Mouse (Mus musculus): ENCODE measurements around the gene Gm10638. TPM values are rescaled to one million over a fixed set of nuclear protein-coding genes. Genes with fewer than 3 reads are reported as not detected.

The Gm10638 gene
- polyA plus RNA-seq, 1 experiment from 2014 or later, result 6.9 TPM

GRCm38 (mm10) chr8:86744313-86745220, 932 bp upstream of the Gm10638 start:
- 6% methylated on average over 18 of the region's 18 CpGs for WGBS
- ATAC-seq (ENCODE audit: low FRiP score, low TSS enrichment) (no peak), DNase-seq (ENCODE audit: low spot score) (no peak)

GRCm38 (mm10) chr8:86745935-86746441, 489 bp downstream of the Gm10638 start:
- no peaks in the 10 kb centered on the region for H3K9me3 ChIP-seq (ENCODE audit: control insufficient read depth, low read length)
- peak overlapping the region; percentile 99 for H3K27ac ChIP-seq (replicated peaks)
- under 1% methylated on average over 41 of the region's 70 CpGs for WGBS

More at GRCm38 (mm10) chr8:86744313-86745220, 932 bp upstream of the Gm10638 start:
- H3K27ac ChIP-seq (replicated peaks), result peak overlapping the region; percentile 99
- peak overlapping the region; percentile 91 for H3K4me3 ChIP-seq (ENCODE audit: low read depth, low read length)
- no peak for TF ChIP-seq CTCF (IDR thresholded peaks at IDR 0.05; ENCODE audit: low read depth)
- TF ChIP-seq EP300 (optimal IDR thresholded peaks at IDR 0.05), result no peak
- no peaks in the 10 kb centered on the region; the same call in 1 of the 2 replicates for H3K4me1 ChIP-seq (replicated peaks; ENCODE audit: control insufficient read depth, insufficient read depth)
- H3K36me3 ChIP-seq (ENCODE audit: control insufficient read depth, insufficient read depth, low read length), result no peaks in the 10 kb centered on the region
- H3K4me2 ChIP-seq (replicated peaks; ENCODE audit: low read depth), result peak overlapping the region; percentile 69
- no peaks in the 10 kb centered on the region for H3K27me3 ChIP-seq (ENCODE audit: control insufficient read depth, insufficient read depth, low read length)
- peak overlapping the region; percentile 98 for H3K9ac ChIP-seq (ENCODE audit: low read length)
- no peaks in the 10 kb centered on the region for H3K9me3 ChIP-seq (ENCODE audit: control insufficient read depth, low read length)

DNA sequence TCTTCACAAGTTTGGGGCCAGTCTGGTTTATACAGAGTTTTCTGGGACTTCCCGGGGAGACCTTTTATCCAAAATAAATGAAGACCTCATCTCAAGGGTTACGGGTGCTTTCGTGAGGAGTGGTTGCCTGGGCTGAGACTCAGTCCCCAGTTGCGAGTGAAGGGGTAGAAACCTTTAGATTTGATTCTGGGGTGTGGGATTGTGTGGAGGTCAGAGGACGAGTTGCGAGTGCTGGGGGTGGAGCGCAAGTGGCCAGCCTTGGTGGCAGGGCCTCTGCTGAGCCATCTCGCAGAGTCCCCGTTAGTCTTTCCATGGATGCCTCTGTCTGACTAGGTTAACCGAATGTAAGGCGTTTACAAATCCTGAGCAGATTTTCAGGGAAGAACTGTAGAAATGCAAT, 1.0 kb downstream of the Gm10638 start:
- no peaks in the 10 kb centered on the region for H3K9me3 ChIP-seq (ENCODE audit: control insufficient read depth, low read length)
- no peaks in the 10 kb centered on the region for H3K36me3 ChIP-seq (ENCODE audit: control insufficient read depth, insufficient read depth, low read length)
- H3K4me3 ChIP-seq (ENCODE audit: low read depth, low read length), result peak overlapping the region; percentile 91
- H3K9ac ChIP-seq (ENCODE audit: low read length), result peak overlapping the region; percentile 98
- H3K4me1 ChIP-seq (replicated peaks; ENCODE audit: control insufficient read depth, insufficient read depth), result no peaks in the 10 kb centered on the region; the same call in 1 of the 2 replicates
- TF ChIP-seq EP300 (optimal IDR thresholded peaks at IDR 0.05) (no peak), CTCF (IDR thresholded peaks at IDR 0.05; ENCODE audit: low read depth) (no peak)
- DNase-seq (ENCODE audit: low spot score), result peak; percentile 20
- H3K27me3 ChIP-seq (ENCODE audit: control insufficient read depth, insufficient read depth, low read length), result no peaks in the 10 kb centered on the region
- 4% methylated on average over 11 of the region's 11 CpGs for WGBS
- H3K4me2 ChIP-seq (replicated peaks; ENCODE audit: low read depth), result peak overlapping the region; percentile 72
- peak overlapping the region; percentile 81; the same call in 1 of the 2 replicates for H3K27ac ChIP-seq (replicated peaks)
- peak; percentile 6; the same call in 1 of the 2 replicates for ATAC-seq (ENCODE audit: low FRiP score, low TSS enrichment)

More at GRCm38 (mm10) chr8:86745935-86746441, 489 bp downstream of the Gm10638 start:
- H3K4me1 ChIP-seq (replicated peaks; ENCODE audit: control insufficient read depth, insufficient read depth), result no peaks in the 10 kb centered on the region; the same call in 1 of the 2 replicates
- H3K27me3 ChIP-seq (ENCODE audit: control insufficient read depth, insufficient read depth, low read length), result no peaks in the 10 kb centered on the region
- peak overlapping the region; percentile 98 for H3K9ac ChIP-seq (ENCODE audit: low read length)
- H3K4me3 ChIP-seq (ENCODE audit: low read depth, low read length), result peak overlapping the region; percentile 91
- H3K36me3 ChIP-seq (ENCODE audit: control insufficient read depth, insufficient read depth, low read length), result no peaks in the 10 kb centered on the region
- peak overlapping the region; percentile 72 for H3K4me2 ChIP-seq (replicated peaks; ENCODE audit: low read depth)
- TF ChIP-seq CTCF (IDR thresholded peaks at IDR 0.05; ENCODE audit: low read depth) (no peak), EP300 (optimal IDR thresholded peaks at IDR 0.05) (no peak)
- ATAC-seq (ENCODE audit: low FRiP score, low TSS enrichment) (peak; percentile 91), DNase-seq (ENCODE audit: low spot score) (peak; percentile 95)

DNA sequence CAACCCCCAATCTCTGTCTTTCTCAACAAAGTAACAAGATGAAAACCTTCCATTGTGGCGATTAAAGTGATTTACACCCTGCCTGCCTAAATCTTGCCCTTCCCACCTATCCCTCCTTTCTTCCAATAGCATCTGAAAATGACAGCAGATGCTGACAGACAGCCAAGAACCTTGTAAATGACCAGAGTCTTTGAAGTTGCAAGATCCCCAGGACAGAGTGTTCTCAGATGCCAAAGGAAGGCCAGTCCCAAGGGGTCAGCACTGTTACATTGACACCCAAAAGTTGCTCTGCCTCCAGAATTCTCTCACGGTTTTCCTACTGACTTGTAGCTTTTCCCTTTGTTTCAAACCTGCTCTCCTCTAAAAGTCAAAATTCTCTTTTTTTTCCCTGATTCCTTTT, 4.3 kb downstream of the Gm10638 start:
- no peak for TF ChIP-seq EP300 (optimal IDR thresholded peaks at IDR 0.05)
- Histone ChIP-seq H3K27me3 (ENCODE audit: control insufficient read depth, insufficient read depth, low read length) (no peaks in the 10 kb centered on the region), H3K4me3 (ENCODE audit: low read depth, low read length) (no peak overlapping the region), H3K9me3 (ENCODE audit: control insufficient read depth, low read length) (no peaks in the 10 kb centered on the region), H3K36me3 (ENCODE audit: control insufficient read depth, insufficient read depth, low read length) (no peaks in the 10 kb centered on the region), H3K27ac (replicated peaks) (no peak overlapping the region), H3K4me1 (replicated peaks; ENCODE audit: control insufficient read depth, insufficient read depth) (no peaks in the 10 kb centered on the region; the same call in 1 of the 2 replicates), H3K4me2 (replicated peaks; ENCODE audit: low read depth) (no peak overlapping the region), H3K9ac (ENCODE audit: low read length) (no peak overlapping the region)
- ATAC-seq (ENCODE audit: low FRiP score, low TSS enrichment) (no peak), DNase-seq (ENCODE audit: low spot score) (no peak)
- 52% methylated on average over 2 of the region's 2 CpGs for WGBS

DNA sequence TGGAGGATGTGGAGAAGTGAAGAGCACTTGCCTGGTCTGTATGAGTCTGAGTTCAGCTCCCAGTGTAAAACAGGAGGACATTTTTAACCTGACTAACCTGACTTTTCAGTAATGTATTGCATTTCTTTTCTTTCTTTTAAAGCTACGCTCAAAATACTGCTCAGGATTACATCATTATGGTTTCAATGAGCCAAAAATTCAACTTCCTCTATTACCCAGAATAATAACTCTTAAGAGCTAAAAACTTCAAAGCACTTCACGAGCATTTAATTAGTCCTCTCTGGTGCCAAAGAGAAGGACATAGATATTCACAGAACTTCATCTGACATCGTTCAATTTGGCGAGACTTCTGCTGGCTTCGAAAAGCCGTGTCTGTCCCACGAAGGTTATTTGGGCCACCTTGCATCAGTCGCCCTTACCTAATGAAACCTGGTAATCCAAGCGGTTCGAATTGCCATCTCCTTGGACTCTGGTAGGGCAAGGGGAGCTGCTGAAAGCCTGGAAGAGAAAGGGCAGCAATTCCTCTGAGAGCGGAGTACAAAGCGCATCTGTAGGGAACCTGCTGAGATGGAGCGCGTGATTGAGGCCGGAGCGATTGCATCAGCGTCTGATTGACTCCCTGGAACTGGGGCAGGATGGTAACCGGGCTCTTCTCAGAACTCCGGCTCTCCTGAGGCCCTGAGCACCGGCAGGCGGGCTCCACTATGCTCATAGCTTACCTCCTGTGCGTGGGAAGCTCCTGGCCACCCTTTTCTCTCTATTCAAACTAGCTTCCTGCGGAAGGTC, 11.6 kb downstream of the Gm10638 start:
- no peak overlapping the region for H3K9ac ChIP-seq (ENCODE audit: low read length)
- 0 out of 2 replicates have a peak overlapping the region, but pooled peaks have one; percentile 30 for H3K27ac ChIP-seq (replicated peaks)
- no peaks in the 10 kb centered on the region for H3K27me3 ChIP-seq (ENCODE audit: control insufficient read depth, insufficient read depth, low read length)
- no peak overlapping the region for H3K4me3 ChIP-seq (ENCODE audit: low read depth, low read length)
- WGBS, result 43% methylated on average over 23 of the region's 23 CpGs
- TF ChIP-seq EP300 (optimal IDR thresholded peaks at IDR 0.05) (no peak), CTCF (IDR thresholded peaks at IDR 0.05; ENCODE audit: low read depth) (no peak)
- H3K4me2 ChIP-seq (replicated peaks; ENCODE audit: low read depth), result no peak overlapping the region
- H3K9me3 ChIP-seq (ENCODE audit: control insufficient read depth, low read length), result no peaks in the 10 kb centered on the region
- no peaks in the 10 kb centered on the region for H3K4me1 ChIP-seq (replicated peaks; ENCODE audit: control insufficient read depth, insufficient read depth)
- ATAC-seq (ENCODE audit: low FRiP score, low TSS enrichment) (no peak), DNase-seq (ENCODE audit: low spot score) (no peak)
- no peaks in the 10 kb centered on the region for H3K36me3 ChIP-seq (ENCODE audit: control insufficient read depth, insufficient read depth, low read length)

Measured in stomach, postnatal 0 days (tissue).